Comparison of ENCODE assay signal across 7 mouse cellular contexts in the genomic region with DNA sequence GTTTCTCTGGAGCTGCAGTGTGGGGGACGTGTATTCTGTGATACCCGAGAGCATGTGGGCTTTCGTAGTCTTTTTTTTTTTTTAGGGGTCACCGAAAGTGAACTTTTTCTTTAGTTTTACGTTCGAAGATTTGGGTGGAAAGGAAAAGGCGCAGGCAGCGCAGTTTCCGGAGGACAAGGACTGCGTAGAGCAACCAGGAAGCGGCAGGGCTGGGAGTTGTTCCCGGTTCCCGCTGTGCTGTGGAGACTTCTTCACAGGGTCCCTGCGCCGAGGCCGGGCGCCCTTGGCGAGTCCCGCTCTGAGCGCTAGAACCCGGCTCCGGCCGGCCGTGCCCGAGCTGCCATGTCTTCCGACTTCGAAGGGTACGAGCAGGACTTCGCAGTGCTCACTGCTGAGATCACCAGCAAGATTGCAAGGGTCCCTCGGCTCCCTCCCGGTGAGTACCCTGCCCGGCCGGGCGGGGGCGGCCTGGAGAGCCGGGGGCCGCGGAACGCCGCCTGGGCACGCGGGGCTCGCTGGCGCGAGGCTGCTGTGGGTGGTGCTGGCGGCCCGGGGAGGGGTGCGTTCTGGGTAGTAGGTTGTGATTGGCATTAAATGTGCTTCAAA. TPM values are rescaled to one million over a fixed set of nuclear protein-coding genes. Genes with fewer than 3 reads are reported as not detected.
DNase-seq lines count a peak whose midpoint lies in the region; ATAC-seq lines count a peak whose summit lies in the region.

A gene (plus strand): TSS at position 187 of the 606 bp plus-strand sequence.

- 0% methylated on average over 48 of the region's 48 CpGs for WGBS in embryonic facial prominence, embryonic 11.5 days
- WGBS in limb, embryonic 10.5 days = 1% methylated on average over 48 of the region's 48 CpGs
- under 1% methylated on average over 48 of the region's 48 CpGs for WGBS in midbrain, embryonic 13.5 days

- H3K4me1 ChIP-seq in embryonic facial prominence, embryonic 11.5 days (ENCODE audit: control insufficient read depth, insufficient read depth, low read length) = no peaks in the 10 kb centered on the region; the same call in 1 of the 2 replicates
- H3K4me1 ChIP-seq in limb, embryonic 10.5 days = peaks cover 18% of the 10 kb centered on the region
- peaks cover 44% of the 10 kb centered on the region for H3K4me1 ChIP-seq in midbrain, embryonic 13.5 days (replicated peaks)

- peak within 1 kb of the TSS; percentile 84 for H3K4me2 ChIP-seq in embryonic facial prominence, embryonic 11.5 days (ENCODE audit: low read depth, low read length)
- peak within 1 kb of the TSS; percentile 90 for H3K4me2 ChIP-seq in midbrain, embryonic 13.5 days (replicated peaks)

- no peaks in the 10 kb centered on the region for H3K27me3 ChIP-seq in embryonic facial prominence, embryonic 11.5 days (ENCODE audit: control insufficient read depth, insufficient read depth, low read length)
- H3K27me3 ChIP-seq in limb, embryonic 10.5 days (ENCODE audit: low read depth, poor library complexity, severe bottlenecking) = no peaks in the 10 kb centered on the region
- H3K27me3 ChIP-seq in midbrain, embryonic 13.5 days = no peaks in the 10 kb centered on the region

- H3K9me3 ChIP-seq in embryonic facial prominence, embryonic 11.5 days (replicated peaks; ENCODE audit: control insufficient read depth, low read length) = no peaks in the 10 kb centered on the region
- no peaks in the 10 kb centered on the region for H3K9me3 ChIP-seq in limb, embryonic 10.5 days (replicated peaks)
- no peaks in the 10 kb centered on the region for H3K9me3 ChIP-seq in midbrain, embryonic 13.5 days

- H3K9ac ChIP-seq in embryonic facial prominence, embryonic 11.5 days (replicated peaks; ENCODE audit: low read length) = peak within 1 kb of the TSS; percentile 90
- peak within 1 kb of the TSS; percentile 84 for H3K9ac ChIP-seq in midbrain, embryonic 13.5 days (replicated peaks)

- peak within 1 kb of the TSS; percentile 71 for H3K27ac ChIP-seq in embryonic facial prominence, embryonic 11.5 days (replicated peaks; ENCODE audit: low read depth, low read length)
- peak within 1 kb of the TSS; percentile 92 for H3K27ac ChIP-seq in limb, embryonic 10.5 days
- H3K27ac ChIP-seq in midbrain, embryonic 13.5 days = peak within 1 kb of the TSS; percentile 83

- no peaks in the 10 kb centered on the region; the same call in 1 of the 2 replicates for H3K36me3 ChIP-seq in embryonic facial prominence, embryonic 11.5 days (replicated peaks; ENCODE audit: control insufficient read depth, insufficient read depth, low read depth, low read length)
- peaks cover 22% of the 10 kb centered on the region for H3K36me3 ChIP-seq in limb, embryonic 10.5 days
- H3K36me3 ChIP-seq in midbrain, embryonic 13.5 days = peaks cover 12% of the 10 kb centered on the region

- peak; percentile 93 for DNase-seq in adrenal gland, postnatal 14 days
- peak; percentile 91 for DNase-seq in embryonic facial prominence, embryonic 11.5 days (ENCODE audit: low spot score)
- DNase-seq in kidney, adult 11 months = peak; percentile 82
- peak; percentile 88 for DNase-seq in limb, embryonic 10.5 days (ENCODE audit: low spot score)
- DNase-seq in spleen, adult 12 weeks (ENCODE audit: low spot score) = peak; percentile 79

- H3K4me3 ChIP-seq in embryonic facial prominence, embryonic 11.5 days (ENCODE audit: low read depth, low read length) = peak within 1 kb of the TSS; percentile 86
- peak within 1 kb of the TSS; percentile 78 for H3K4me3 ChIP-seq in limb, embryonic 10.5 days
- peak within 1 kb of the TSS; percentile 87 for H3K4me3 ChIP-seq in midbrain, embryonic 13.5 days (replicated peaks)

- ATAC-seq in embryonic facial prominence, embryonic 11.5 days (replicated peaks; ENCODE audit: insufficient number of reproducible peaks, low FRiP score, low TSS enrichment, low read depth) = peak; percentile 93
- ATAC-seq in granulocyte monocyte progenitor cell, adult 5-6 weeks (replicated peaks; ENCODE audit: poor library complexity, severe bottlenecking) = peak; percentile 90
- peak; percentile 97 for ATAC-seq in midbrain, embryonic 13.5 days

RNA-seq across cellular contexts. Expression of the gene that starts here (rescaled TPM):
- 32.3 and 36.5 TPM in 2 replicates for total RNA-seq in adrenal gland, postnatal 14 days (2021)
- polyA plus RNA-seq in embryonic facial prominence, embryonic 11.5 days (2014; fragmentation: Nextera tagmentation; extraction: Ambion mirVana) = 22.4 and 26.6 TPM in 2 replicates
- 30.8 and 34.4 TPM in 2 replicates for total RNA-seq in granulocyte monocyte progenitor cell, adult 5-6 weeks (2014; fragmentation: Nextera tagmentation)
- total RNA-seq in granulocyte monocyte progenitor cell, adult 5-6 weeks (2017) = 29.7 and 31.2 TPM in 2 replicates
- polyA plus RNA-seq in limb, embryonic 10.5 days (2016; fragmentation: Nextera tagmentation; extraction: Ambion mirVana) = 26.3 and 29.8 TPM in 2 replicates
- polyA plus RNA-seq in midbrain, embryonic 13.5 days (2015; fragmentation: Nextera tagmentation; extraction: Ambion mirVana) = 31.4 and 32.8 TPM in 2 replicates

Comparison
In these comparisons a context has a peak if more than half of its experiments do, and no peak if none do; other contexts are left out.
1. Peak in every context shown above with its lines: DNase-seq, ATAC-seq, H3K4me3 ChIP-seq and H3K27ac ChIP-seq.